Mouse (Mus musculus) embryonic stem cell, embryonic (primary cell): ENCODE measurements around the gene Abcb6.

Experiments used
- CTCF ChIA-PET, 4 experiments: fragments of 300-600 bp in 2 of 4; fragments of 350-600 bp in 2 of 4; sonication (Branson Sonifier 250); formaldehyde crosslinking; loops; one replicate each; lab custom pipeline; 2022; ENCODE audit warnings: inconsistent platforms in 2 of 4; lab: Charles Lee
- POLR2A ChIA-PET, 4 experiments: fragments of 300-600 bp in 2 of 4; fragments of 350-600 bp in 2 of 4; sonication (Branson Sonifier 250); formaldehyde crosslinking; loops; one replicate each; lab custom pipeline; 2022; ENCODE audit warnings: antibody characterized with exemption in 4 of 4, inconsistent platforms in 1 of 4; lab: Charles Lee

Abcb6 gene

GRCm38 (mm10) chr1:75180105-75180590 is at the start of gene Abcb6:
Abcb6 (minus strand) TSS chr1:75180392.
- CTCF ChIA-PET, result interaction anchor here (0.5 to 4.4 kb wide), 21 partner anchors 12 to 413 kb away, joined by 3 to 20 read pairs (median 4); partner anchors contain the start of genes Ankzf1 (in 1 of the 4), Atg9a (in 1 of the 4), Dnpep (in 1 of the 4) and Zfand2b (in 1 of the 4)
- POLR2A ChIA-PET, result interaction anchor here (0.6 to 6.5 kb wide), 57 partner anchors 9 to 1069 kb away, joined by 3 to 72 read pairs (median 5); partner anchors contain the start of genes Ankzf1 (in 3 of the 4), Atg9a (in 3 of the 4), Zfand2b (in 3 of the 4) and Dnajb2 (in 2 of the 4)

- ChIA-PET CTCF (interaction anchor here in 1 of 4 experiments (0.6 kb wide), 1 partner anchor 426 kb away, joined by 3 read pairs; no protein-coding TSS in a partner anchor), POLR2A (interaction anchor here in 3 of 4 experiments (0.6 to 5.2 kb wide), 5 partner anchors 10 to 456 kb away, joined by 3 to 83 read pairs (median 6); partner anchors contain the start of genes Glb1l (in 1 of the 3), Stk16 (in 1 of the 3) and Tuba4a (in 1 of the 3))
Measured at GRCm38 (mm10) chr1:75229158-75229557, 49.0 kb upstream of the Abcb6 start.

GRCm38 (mm10) chr1:75227653-75228052 is 47.5 kb upstream of the Abcb6 start:
- CTCF ChIA-PET, result interaction anchor here in 3 of 4 experiments (0.6 to 1.9 kb wide), 8 partner anchors 15 to 241 kb away, joined by 3 to 8 read pairs (median 3); no protein-coding TSS in a partner anchor
- POLR2A ChIA-PET, result interaction anchor here (0.6 to 5.2 kb wide), 31 partner anchors 8 to 443 kb away, joined by 3 to 83 read pairs (median 4); partner anchors contain the start of genes Tuba4a (in 3 of the 4), Dnajb2 (in 2 of the 4), Glb1l (in 2 of the 4) and Stk16 (in 2 of the 4)

- ChIA-PET CTCF (interaction anchor here in 2 of 4 experiments (0.7 to 1.1 kb wide), 3 partner anchors 12 to 332 kb away, joined by 3 read pairs; no protein-coding TSS in a partner anchor), POLR2A (interaction anchor here in 2 of 4 experiments (0.8 to 5.2 kb wide), 5 partner anchors 10 to 46 kb away, joined by 3 to 83 read pairs (median 8); partner anchors contain the start of genes Abcb6 (in 1 of the 2), Dnajb2 (in 1 of the 2), Glb1l (in 1 of the 2) and Stk16 (in 1 of the 2))
Measured at GRCm38 (mm10) chr1:75226138-75226537, 45.9 kb upstream of the Abcb6 start.

- POLR2A ChIA-PET, result interaction anchor here in 2 of 4 experiments (0.8 to 5.2 kb wide), 8 partner anchors 11 to 277 kb away, joined by 3 to 83 read pairs (median 4); partner anchors contain the start of genes Abcb6 (in 2 of the 2), Chpf (in 1 of the 2), Dnajb2 (in 1 of the 2) and Glb1l (in 1 of the 2)
- CTCF ChIA-PET, result interaction anchor here in 2 of 4 experiments (0.6 to 1.1 kb wide), 5 partner anchors 9 to 122 kb away, joined by 3 to 5 read pairs (median 3); no protein-coding TSS in a partner anchor
Measured at GRCm38 (mm10) chr1:75225473-75225872, 45.3 kb upstream of the Abcb6 start.

GRCm38 (mm10) chr1:75223532-75223931 is 43.3 kb upstream of the Abcb6 start:
- ChIA-PET CTCF (interaction anchor here in 2 of 4 experiments (0.7 to 1.7 kb wide), 5 partner anchors 11 to 1742 kb away, joined by 3 to 5 read pairs (median 4); partner anchors contain the start of gene Dnpep (in 1 of the 2)), POLR2A (interaction anchor here in 3 of 4 experiments (0.9 to 8.0 kb wide), 14 partner anchors 8 to 55 kb away, joined by 3 to 109 read pairs (median 4); partner anchors contain the start of genes A630095N17Rik (in 2 of the 3), Ankzf1 (in 2 of the 3), Atg9a (in 2 of the 3) and Dnajb2 (in 2 of the 3))

- POLR2A ChIA-PET, result interaction anchor here in 3 of 4 experiments (0.9 to 8.0 kb wide), 16 partner anchors 9 to 54 kb away, joined by 3 to 109 read pairs (median 5); partner anchors contain the start of genes A630095N17Rik (in 2 of the 3), Ankzf1 (in 2 of the 3), Atg9a (in 2 of the 3) and Dnajb2 (in 2 of the 3)
- CTCF ChIA-PET, result interaction anchor here in 1 of 4 experiments (1.0 to 1.7 kb wide), 4 partner anchors 11 to 95 kb away, joined by 4 to 5 read pairs (median 4); partner anchors contain the start of gene Dnpep
Measured at GRCm38 (mm10) chr1:75222926-75223325, 42.7 kb upstream of the Abcb6 start.

GRCm38 (mm10) chr1:75221538-75221937 is 41.3 kb upstream of the Abcb6 start:
- ChIA-PET CTCF (interaction anchor here in 2 of 4 experiments (0.6 to 6.2 kb wide), 5 partner anchors 13 to 96 kb away, joined by 3 to 35 read pairs (median 4); partner anchors contain the start of genes Abcb6 (in 1 of the 2) and Dnpep (in 1 of the 2)), POLR2A (interaction anchor here (0.6 to 8.0 kb wide), 30 partner anchors 8 to 258 kb away, joined by 3 to 109 read pairs (median 6); partner anchors contain the start of genes Ankzf1 (in 3 of the 4), Atg9a (in 3 of the 4), Dnajb2 (in 2 of the 4) and Dnpep (in 2 of the 4))

- POLR2A ChIA-PET, result interaction anchor here (0.5 to 12.5 kb wide), 58 partner anchors 8 to 976 kb away, joined by 3 to 109 read pairs (median 6); partner anchors contain the start of genes A630095N17Rik (in 3 of the 4), Ankzf1 (in 3 of the 4), Atg9a (in 3 of the 4) and Dnajb2 (in 3 of the 4)
- CTCF ChIA-PET, result interaction anchor here in 3 of 4 experiments (1.0 to 6.2 kb wide), 7 partner anchors 15 to 195 kb away, joined by 3 to 35 read pairs (median 5); partner anchors contain the start of genes Ankzf1 (in 1 of the 3) and Atg9a (in 1 of the 3)
Measured at GRCm38 (mm10) chr1:75219531-75219930, 39.3 kb upstream of the Abcb6 start, which contains the start of gene Tuba4a. Tuba4a (minus strand) TSS chr1:75219865.

GRCm38 (mm10) chr1:75219078-75219477 is 38.9 kb upstream of the Abcb6 start:
- CTCF ChIA-PET, result interaction anchor here (0.6 to 6.2 kb wide), 10 partner anchors 13 to 1225 kb away, joined by 3 to 35 read pairs (median 5); partner anchors contain the start of genes A630095N17Rik (in 1 of the 4), Ankzf1 (in 1 of the 4) and Atg9a (in 1 of the 4)
- POLR2A ChIA-PET, result interaction anchor here (0.5 to 12.5 kb wide), 66 partner anchors 8 to 976 kb away, joined by 3 to 109 read pairs (median 5); partner anchors contain the start of genes A630095N17Rik (in 3 of the 4), Abcb6 (in 3 of the 4), Ankzf1 (in 3 of the 4) and Atg9a (in 3 of the 4)

- ChIA-PET POLR2A (interaction anchor here (0.5 to 12.5 kb wide), 57 partner anchors 9 to 393 kb away, joined by 3 to 109 read pairs (median 7); partner anchors contain the start of genes A630095N17Rik (in 3 of the 4), Abcb6 (in 3 of the 4), Ankzf1 (in 3 of the 4) and Atg9a (in 3 of the 4)), CTCF (interaction anchor here in 3 of 4 experiments (0.6 to 6.2 kb wide), 8 partner anchors 14 to 1224 kb away, joined by 4 to 35 read pairs (median 6); partner anchors contain the start of genes A630095N17Rik (in 1 of the 3), Ankzf1 (in 1 of the 3) and Atg9a (in 1 of the 3))
Measured at GRCm38 (mm10) chr1:75218227-75219001, 38.2 kb upstream of the Abcb6 start.

GRCm38 (mm10) chr1:75217893-75218226 is 37.7 kb upstream of the Abcb6 start:
- ChIA-PET POLR2A (interaction anchor here (0.6 to 12.5 kb wide), 35 partner anchors 8 to 393 kb away, joined by 3 to 109 read pairs (median 10); partner anchors contain the start of genes Glb1l (in 3 of the 4), Stk16 (in 3 of the 4), Abcb6 (in 2 of the 4) and Ankzf1 (in 2 of the 4)), CTCF (interaction anchor here in 1 of 4 experiments (1.0 to 6.2 kb wide), 3 partner anchors 27 to 249 kb away, joined by 4 to 35 read pairs (median 12); no protein-coding TSS in a partner anchor)

GRCm38 (mm10) chr1:75216797-75217585 is 36.8 kb upstream of the Abcb6 start:
- POLR2A ChIA-PET, result interaction anchor here in 2 of 4 experiments (0.6 to 12.5 kb wide), 29 partner anchors 7 to 252 kb away, joined by 3 to 109 read pairs (median 6); partner anchors contain the start of genes A630095N17Rik (in 2 of the 2), Abcb6 (in 2 of the 2), Dnajb2 (in 2 of the 2) and Zfand2b (in 2 of the 2)
- CTCF ChIA-PET, result interaction anchor here in 3 of 4 experiments (0.6 to 6.2 kb wide), 5 partner anchors 28 to 250 kb away, joined by 4 to 35 read pairs (median 4); no protein-coding TSS in a partner anchor

- ChIA-PET CTCF (interaction anchor here in 1 of 4 experiments (6.2 kb wide), 1 partner anchor 37 kb away, joined by 35 read pairs; no protein-coding TSS in a partner anchor), POLR2A (interaction anchor here in 3 of 4 experiments (0.6 to 12.5 kb wide), 16 partner anchors 6 to 102 kb away, joined by 3 to 109 read pairs (median 11); partner anchors contain the start of genes Abcb6 (in 2 of the 3), Dnajb2 (in 2 of the 3), Zfand2b (in 2 of the 3) and Dnpep (in 1 of the 3))
Measured at GRCm38 (mm10) chr1:75215785-75216184, 35.6 kb upstream of the Abcb6 start.
